Mouse (Mus musculus) forebrain, embryonic 15.5 days (tissue): ENCODE measurements at regions not wholly inside any gene's neighbourhood (a gene's known extent, or its start where the extent isn't known, plus 50 kb on each side); places are given as distances from the start of the nearest gene placed in this dataset.

Experiments
- ATAC-seq: fragments of 200-750 bp; cut with Nextera tagmentation; replicated peaks from 2 replicates; pipeline ENCODE4 v1.8.0; 2017; ENCODE audit warnings: mild to moderate bottlenecking, moderate TSS enrichment, moderate library complexity
- H3K27ac ChIP-seq: fragments of 300-500 bp; sonication (generic); replicated peaks from 2 replicates; pipeline ENCODE4 v1.5.1; 2015; ENCODE audit warnings: mild to moderate bottlenecking, inconsistent platforms
- H3K27me3 ChIP-seq: fragments of 300-500 bp; sonication (generic); 2 replicates; pipeline ENCODE4 v1.6.1; 2015; ENCODE audit warnings: inconsistent platforms
- H3K36me3 ChIP-seq: fragments of 300-500 bp; sonication (generic); 2 replicates; pipeline ENCODE4 v1.6.1; 2015; ENCODE audit warnings: mild to moderate bottlenecking, inconsistent platforms
- H3K4me1 ChIP-seq: fragments of 300-500 bp; sonication (generic); 2 replicates; pipeline ENCODE4 v1.6.1; 2015; ENCODE audit warnings: inconsistent platforms
- H3K4me2 ChIP-seq: fragments of 300-500 bp; sonication (generic); replicated peaks from 2 replicates; pipeline ENCODE4 v1.6.1; 2015; ENCODE audit warnings: mild to moderate bottlenecking, inconsistent platforms
- H3K4me3 ChIP-seq: fragments of 300-500 bp; sonication (generic); 2 replicates; pipeline ENCODE4 v1.5.1; 2015; ENCODE audit warnings: mild to moderate bottlenecking, inconsistent platforms
- H3K9ac ChIP-seq: fragments of 300-500 bp; sonication (generic); replicated peaks from 2 replicates; pipeline ENCODE4 v1.6.1; 2015; ENCODE audit warnings: mild to moderate bottlenecking, inconsistent platforms
- H3K9me3 ChIP-seq: fragments of 300-500 bp; sonication (generic); 2 replicates; pipeline ENCODE4 v1.6.1; 2016; ENCODE audit warnings: inconsistent platforms
- WGBS: fragments of 180-500 bp; shearing (Covaris S2); methylation state at CpG from one replicate; pipeline ENCODE4 v1.1.7; 2015; ENCODE audit warnings: mixed read lengths; 5-methylcytosine and 5-hydroxymethylcytosine counted together

DNA sequence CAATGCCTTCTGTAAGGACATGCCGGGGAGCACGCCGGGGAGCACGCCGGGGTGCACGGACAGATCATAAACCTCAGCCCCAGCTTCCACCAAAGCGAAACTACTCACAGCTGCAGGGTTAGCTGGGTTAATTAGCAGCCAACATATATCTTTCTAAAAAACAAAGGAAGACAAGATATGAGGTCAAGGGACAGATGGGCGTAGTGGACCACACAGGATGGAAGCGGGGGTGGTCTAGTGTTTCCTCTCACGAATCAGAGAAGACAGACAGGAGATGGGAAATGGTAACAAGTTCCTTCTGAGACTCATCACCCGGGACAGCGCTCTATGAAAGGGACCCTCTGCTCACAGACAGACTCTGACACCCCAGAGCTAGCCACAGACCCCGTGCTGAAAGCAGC is 60.0 kb upstream of the Ajap1 start:
- no peak overlapping the region for H3K4me2 ChIP-seq
- no peak overlapping the region for H3K9ac ChIP-seq
- no peaks in the 10 kb centered on the region for H3K36me3 ChIP-seq
- WGBS: 89% methylated on average over 13 of the region's 13 CpGs
- peaks cover 10% of the 10 kb centered on the region for H3K4me1 ChIP-seq
- H3K27me3 ChIP-seq: 0 out of 2 replicates have a peak, but pooled peaks cover 4% of the 10 kb centered on the region
- H3K4me3 ChIP-seq: no peak overlapping the region
- H3K9me3 ChIP-seq: no peaks in the 10 kb centered on the region
- no peak overlapping the region for H3K27ac ChIP-seq
- ATAC-seq: no peak

DNA sequence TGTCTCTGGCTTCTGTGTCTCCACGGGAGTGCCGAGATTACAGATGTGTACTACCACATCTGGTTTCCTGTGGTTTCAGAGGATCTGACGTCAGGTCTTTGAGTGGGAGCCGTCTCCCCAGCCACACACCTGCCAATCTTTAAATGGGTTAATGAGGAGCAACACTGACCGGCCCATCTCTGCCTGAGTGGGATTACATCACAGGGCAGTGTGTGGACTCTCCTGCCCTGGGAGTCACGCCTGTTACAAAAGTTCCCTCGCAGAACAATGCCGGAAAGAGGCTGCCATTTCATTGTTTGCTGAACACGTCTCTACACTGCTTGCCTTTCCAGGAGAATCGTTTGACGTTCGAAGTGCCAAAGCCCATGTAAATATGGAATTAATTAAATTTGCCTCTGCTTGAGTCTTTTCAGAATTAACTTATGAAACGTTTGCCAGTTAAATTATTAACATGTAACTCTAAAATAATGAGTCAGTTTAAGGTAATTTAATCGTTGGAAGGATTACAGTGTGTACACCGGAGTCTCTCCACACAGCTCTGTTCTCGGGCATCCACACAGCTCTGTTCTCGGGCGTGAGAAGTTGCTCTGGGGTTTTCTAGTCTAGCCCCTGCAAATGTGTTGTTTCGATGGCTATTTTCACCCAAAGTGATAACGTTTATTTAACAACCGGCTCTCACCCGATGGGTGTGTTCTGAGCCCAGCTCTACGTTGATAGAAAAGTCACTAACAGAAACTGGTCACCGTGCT is 61.5 kb upstream of the Ajap1 start:
- 0 out of 2 replicates have a peak, but pooled peaks cover 4% of the 10 kb centered on the region for H3K27me3 ChIP-seq
- H3K27ac ChIP-seq: no peak overlapping the region
- no peak for ATAC-seq
- peaks cover 10% of the 10 kb centered on the region for H3K4me1 ChIP-seq
- H3K9ac ChIP-seq: no peak overlapping the region
- H3K4me2 ChIP-seq: no peak overlapping the region
- no peaks in the 10 kb centered on the region for H3K9me3 ChIP-seq
- no peaks in the 10 kb centered on the region for H3K36me3 ChIP-seq
- H3K4me3 ChIP-seq: no peak overlapping the region
- 44% methylated on average over 24 of the region's 24 CpGs for WGBS

DNA sequence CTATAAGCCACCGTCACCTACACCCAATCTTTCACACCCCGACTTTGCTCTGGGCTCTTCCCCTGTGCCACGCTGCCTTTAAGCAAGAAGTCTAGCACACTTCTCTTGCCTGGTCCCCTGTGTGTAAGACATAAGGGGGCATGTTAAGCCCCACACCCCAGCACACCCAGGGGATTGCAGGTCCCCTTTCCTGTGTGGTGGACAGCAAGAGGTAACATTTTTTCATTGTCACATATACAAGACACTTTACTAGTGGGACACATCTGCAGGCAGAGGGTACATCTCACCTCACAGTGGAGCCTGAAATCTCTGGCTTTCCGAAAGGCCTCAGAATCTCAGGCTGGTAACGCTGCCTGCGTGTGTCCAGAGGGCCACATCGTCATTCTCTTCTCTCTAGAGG is 64.1 kb upstream of the Ajap1 start:
- Histone ChIP-seq H3K4me1 (peaks cover 10% of the 10 kb centered on the region), H3K36me3 (no peaks in the 10 kb centered on the region), H3K9ac (no peak overlapping the region), H3K4me2 (no peak overlapping the region), H3K27ac (no peak overlapping the region), H3K9me3 (no peaks in the 10 kb centered on the region), H3K27me3 (0 out of 2 replicates have a peak, but pooled peaks cover 4% of the 10 kb centered on the region), H3K4me3 (no peak overlapping the region)
- WGBS: 93% methylated on average over 7 of the region's 7 CpGs
- no peak for ATAC-seq

DNA sequence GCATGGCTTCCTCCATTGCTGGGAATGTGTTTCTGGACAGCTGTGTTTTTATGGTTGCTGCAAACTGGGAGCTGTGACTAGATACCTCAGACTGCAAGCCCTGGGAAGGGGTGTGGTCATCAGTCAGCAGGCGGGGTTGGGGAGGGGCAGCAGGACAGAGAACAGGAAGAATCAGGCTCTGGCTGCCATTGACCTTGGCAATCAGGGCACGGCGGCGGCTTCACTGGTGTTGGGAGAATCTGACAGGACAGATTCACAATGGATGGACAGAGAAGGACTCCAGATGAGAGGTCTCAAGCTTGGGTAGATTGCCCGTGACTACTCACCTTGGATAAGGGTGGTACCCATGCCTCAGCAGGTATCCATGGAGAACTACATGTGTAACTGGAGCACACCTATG is 64.5 kb upstream of the Ajap1 start:
- ATAC-seq: no peak

DNA sequence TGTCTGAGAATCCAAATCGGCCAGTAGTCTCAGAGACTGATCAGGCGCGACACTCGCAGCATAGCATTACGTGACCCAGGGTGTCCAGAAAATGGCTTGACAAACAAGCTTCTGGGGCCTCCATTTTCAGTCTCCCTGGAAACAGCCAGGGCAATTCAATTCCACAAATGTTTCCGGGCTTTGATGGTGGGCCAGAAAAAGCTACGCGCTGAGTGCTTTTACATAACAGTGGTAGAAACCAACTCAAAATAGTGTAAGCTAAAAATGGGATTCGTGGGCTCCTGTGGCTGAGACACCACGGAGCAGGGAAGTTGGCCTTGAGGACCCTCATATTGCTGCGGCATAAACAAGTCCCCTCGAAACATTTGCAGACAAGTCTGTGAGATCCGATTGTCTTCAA is 65.3 kb upstream of the Ajap1 start:
- Histone ChIP-seq H3K4me3 (no peak overlapping the region), H3K4me1 (peaks cover 10% of the 10 kb centered on the region), H3K27ac (no peak overlapping the region), H3K9ac (no peak overlapping the region), H3K9me3 (no peaks in the 10 kb centered on the region), H3K4me2 (no peak overlapping the region), H3K27me3 (0 out of 2 replicates have a peak, but pooled peaks cover 4% of the 10 kb centered on the region), H3K36me3 (no peaks in the 10 kb centered on the region)
- WGBS: 67% methylated on average over 13 of the region's 13 CpGs
- ATAC-seq: no peak

More for the DNA sequence above, 64.5 kb upstream of the Ajap1 start:
- WGBS: 91% methylated on average over 5 of the region's 5 CpGs
- no peak overlapping the region for H3K9ac ChIP-seq
- no peaks in the 10 kb centered on the region for H3K9me3 ChIP-seq
- H3K4me1 ChIP-seq: peaks cover 10% of the 10 kb centered on the region
- H3K27me3 ChIP-seq: 0 out of 2 replicates have a peak, but pooled peaks cover 4% of the 10 kb centered on the region
- H3K4me2 ChIP-seq: no peak overlapping the region
- no peak overlapping the region for H3K4me3 ChIP-seq
- H3K36me3 ChIP-seq: no peaks in the 10 kb centered on the region
- H3K27ac ChIP-seq: no peak overlapping the region

DNA sequence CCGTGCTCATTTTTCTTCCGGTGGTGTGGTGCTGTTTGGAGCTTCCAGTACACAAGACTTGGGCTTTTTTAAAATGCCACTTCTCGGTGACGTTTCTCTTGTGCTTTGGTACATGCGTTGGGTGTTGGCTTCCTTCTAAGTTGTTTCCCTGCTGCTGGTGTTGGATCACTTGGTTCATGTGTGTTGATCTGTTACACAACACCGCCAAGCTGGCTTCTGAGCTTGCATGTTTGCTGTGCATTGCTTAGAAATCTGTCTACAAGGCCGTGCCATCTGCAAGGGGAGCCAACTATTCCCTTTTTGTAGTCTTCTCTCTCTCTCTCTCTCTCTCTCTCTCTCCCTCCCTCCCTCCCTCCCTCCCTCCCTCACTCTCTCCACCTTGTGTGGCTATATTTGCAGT is 68.7 kb upstream of the Ajap1 start:
- H3K4me2 ChIP-seq: no peak overlapping the region
- no peak for ATAC-seq
- H3K27ac ChIP-seq: no peak overlapping the region
- 87% methylated on average over 7 of the region's 7 CpGs for WGBS
- H3K4me1 ChIP-seq: no peaks in the 10 kb centered on the region
- H3K9me3 ChIP-seq: no peaks in the 10 kb centered on the region
- H3K4me3 ChIP-seq: no peak overlapping the region
- H3K9ac ChIP-seq: no peak overlapping the region
- no peaks in the 10 kb centered on the region for H3K36me3 ChIP-seq
- 0 out of 2 replicates have a peak, but pooled peaks cover 4% of the 10 kb centered on the region for H3K27me3 ChIP-seq

DNA sequence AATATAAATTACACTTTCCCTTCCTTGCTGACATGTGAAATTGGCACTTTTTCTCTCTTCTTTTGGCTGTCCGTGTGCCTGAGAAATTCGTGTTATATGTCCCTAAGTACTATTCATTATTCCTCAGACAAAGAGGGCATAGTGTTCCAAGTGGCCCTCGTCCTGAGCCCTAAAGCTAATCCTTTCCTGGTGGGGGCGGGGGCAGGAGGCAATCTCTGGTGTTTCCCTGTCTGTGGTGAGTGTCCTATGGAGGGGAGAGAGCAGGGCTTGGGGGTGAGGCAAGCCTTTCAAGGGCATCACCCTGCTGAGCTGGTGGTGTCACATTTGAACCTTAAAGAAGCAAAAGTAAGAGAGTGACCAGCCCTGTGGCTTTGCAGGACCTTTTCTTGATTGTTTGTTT is 69.9 kb upstream of the Ajap1 start:
- Histone ChIP-seq H3K36me3 (no peaks in the 10 kb centered on the region), H3K27me3 (no peaks in the 10 kb centered on the region), H3K4me2 (no peak overlapping the region), H3K9ac (no peak overlapping the region), H3K27ac (no peak overlapping the region), H3K4me3 (no peak overlapping the region), H3K4me1 (no peaks in the 10 kb centered on the region), H3K9me3 (no peaks in the 10 kb centered on the region)
- ATAC-seq: no peak
- 5% methylated on average over 4 of the region's 4 CpGs for WGBS

DNA sequence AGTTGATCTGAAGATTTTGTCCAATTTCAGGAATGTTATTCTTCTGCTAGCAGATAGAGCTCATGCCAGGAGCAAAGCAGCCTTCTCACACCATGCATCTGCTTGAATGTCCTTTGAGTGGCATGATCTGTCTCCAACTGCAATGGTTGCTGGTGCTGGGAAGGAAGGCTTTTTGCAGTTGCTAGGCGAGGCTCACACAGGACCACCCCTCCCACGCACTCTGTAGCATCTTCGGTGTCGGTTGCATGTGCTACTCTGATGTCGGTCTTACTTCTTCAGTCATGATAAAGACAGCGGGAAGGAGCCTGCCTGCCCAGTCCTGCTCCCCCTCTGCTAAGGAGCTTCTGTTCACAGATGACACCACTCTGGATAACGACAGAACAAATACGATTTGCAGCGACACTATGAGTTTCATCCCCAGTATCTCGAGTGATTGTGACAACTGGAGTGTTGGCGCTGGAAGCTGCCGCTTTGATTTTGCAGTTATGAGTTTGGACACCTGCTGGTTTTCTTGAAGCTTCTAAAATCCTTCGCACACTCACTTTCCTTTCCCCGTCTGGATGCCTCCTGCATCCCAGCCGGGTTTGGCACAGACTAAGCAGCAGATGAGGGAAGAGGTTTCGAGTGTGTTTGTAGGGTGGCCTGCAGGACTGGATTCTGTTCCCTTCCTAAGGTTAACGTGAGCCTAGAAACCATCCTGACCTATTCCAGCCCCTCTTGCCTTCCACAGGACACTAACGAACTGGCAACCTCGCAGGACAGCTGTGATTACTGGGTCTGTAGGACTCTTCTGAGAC is 75.4 kb upstream of the Ajap1 start:
- Histone ChIP-seq H3K4me1 (no peaks in the 10 kb centered on the region), H3K27me3 (no peaks in the 10 kb centered on the region), H3K36me3 (no peaks in the 10 kb centered on the region), H3K4me3 (no peak overlapping the region), H3K27ac (no peak overlapping the region), H3K9ac (no peak overlapping the region), H3K9me3 (no peaks in the 10 kb centered on the region), H3K4me2 (no peak overlapping the region)
- WGBS: 78% methylated on average over 19 of the region's 19 CpGs
- no peak for ATAC-seq

DNA sequence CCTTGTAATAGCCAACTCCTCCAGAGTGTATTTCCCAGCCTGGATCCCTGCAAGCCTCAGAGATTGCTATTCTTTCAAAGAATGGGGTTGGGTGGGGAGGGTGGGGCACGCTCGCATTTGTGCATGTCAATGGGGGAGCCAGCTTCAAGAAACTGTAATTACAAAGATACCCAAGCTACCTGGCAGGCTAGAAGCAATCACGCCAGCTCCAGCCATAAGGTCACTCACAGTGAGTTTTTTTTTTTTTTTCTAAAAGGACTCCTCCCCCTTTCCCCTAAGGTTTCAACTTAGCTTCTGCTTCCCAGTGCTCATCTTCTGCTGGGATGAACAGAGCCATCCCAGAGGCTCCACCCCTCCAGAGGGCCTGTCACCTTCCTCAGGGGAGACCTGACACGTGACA is 77.0 kb upstream of the Ajap1 start:
- H3K9me3 ChIP-seq: no peaks in the 10 kb centered on the region
- 77% methylated on average over 4 of the region's 4 CpGs for WGBS
- ATAC-seq: no peak

DNA sequence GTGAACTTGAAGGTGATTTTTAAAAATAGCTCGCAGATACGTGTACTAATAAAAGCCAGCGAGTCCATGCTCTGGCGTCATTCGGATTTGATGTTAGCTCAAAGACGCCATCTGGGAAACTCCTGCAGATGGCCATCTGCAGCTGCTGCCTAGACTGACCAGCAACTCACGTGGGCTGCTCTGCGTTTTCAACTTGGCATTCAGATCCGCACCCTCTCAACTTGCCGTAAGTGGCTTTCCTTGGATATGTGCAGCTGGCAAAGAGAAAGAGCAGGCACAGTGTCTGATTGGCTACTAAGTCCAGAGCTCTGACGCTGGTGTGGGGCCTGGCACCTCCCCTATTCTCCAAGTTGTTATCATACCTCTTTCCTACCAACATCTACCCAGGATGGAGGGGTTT is 77.6 kb upstream of the Ajap1 start:
- no peak for ATAC-seq
- WGBS: 58% methylated on average over 11 of the region's 11 CpGs
- no peak overlapping the region for H3K4me2 ChIP-seq
- H3K36me3 ChIP-seq: no peaks in the 10 kb centered on the region
- H3K9me3 ChIP-seq: no peaks in the 10 kb centered on the region
- H3K27me3 ChIP-seq: no peaks in the 10 kb centered on the region
- H3K27ac ChIP-seq: no peak overlapping the region
- H3K4me3 ChIP-seq: no peak overlapping the region
- no peak overlapping the region for H3K9ac ChIP-seq
- no peaks in the 10 kb centered on the region for H3K4me1 ChIP-seq

More for the DNA sequence above, 77.0 kb upstream of the Ajap1 start:
- no peak overlapping the region for H3K4me3 ChIP-seq
- no peaks in the 10 kb centered on the region for H3K27me3 ChIP-seq
- H3K4me1 ChIP-seq: no peaks in the 10 kb centered on the region
- no peak overlapping the region for H3K27ac ChIP-seq
- H3K36me3 ChIP-seq: no peaks in the 10 kb centered on the region
- H3K4me2 ChIP-seq: no peak overlapping the region
- H3K9ac ChIP-seq: no peak overlapping the region

DNA sequence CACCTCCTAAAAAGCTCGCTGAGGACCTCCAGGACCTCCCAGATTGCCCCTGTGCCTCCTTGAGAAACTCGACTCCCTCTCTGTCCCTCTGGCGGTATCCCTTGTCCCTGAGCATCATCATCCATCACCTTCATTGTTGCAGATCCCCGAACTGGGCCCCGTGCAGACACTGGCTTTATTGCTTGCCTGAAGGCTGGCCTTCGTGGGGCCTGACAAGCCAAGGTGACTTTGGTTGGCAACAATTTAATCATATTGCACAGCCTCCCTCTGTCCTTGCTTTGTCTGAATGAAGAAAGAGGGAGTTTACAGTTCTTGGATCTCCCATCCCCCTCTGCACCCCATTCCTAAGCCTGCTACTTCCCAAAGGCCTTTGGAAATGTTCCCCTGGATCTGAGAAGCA is 78.3 kb upstream of the Ajap1 start:
- WGBS: 55% methylated on average over 6 of the region's 6 CpGs
- no peak overlapping the region for H3K4me3 ChIP-seq
- H3K27me3 ChIP-seq: no peaks in the 10 kb centered on the region
- H3K4me1 ChIP-seq: no peaks in the 10 kb centered on the region
- H3K9ac ChIP-seq: no peak overlapping the region
- no peak overlapping the region for H3K4me2 ChIP-seq
- H3K9me3 ChIP-seq: no peaks in the 10 kb centered on the region
- no peaks in the 10 kb centered on the region for H3K36me3 ChIP-seq
- no peak overlapping the region for H3K27ac ChIP-seq
- ATAC-seq: no peak

DNA sequence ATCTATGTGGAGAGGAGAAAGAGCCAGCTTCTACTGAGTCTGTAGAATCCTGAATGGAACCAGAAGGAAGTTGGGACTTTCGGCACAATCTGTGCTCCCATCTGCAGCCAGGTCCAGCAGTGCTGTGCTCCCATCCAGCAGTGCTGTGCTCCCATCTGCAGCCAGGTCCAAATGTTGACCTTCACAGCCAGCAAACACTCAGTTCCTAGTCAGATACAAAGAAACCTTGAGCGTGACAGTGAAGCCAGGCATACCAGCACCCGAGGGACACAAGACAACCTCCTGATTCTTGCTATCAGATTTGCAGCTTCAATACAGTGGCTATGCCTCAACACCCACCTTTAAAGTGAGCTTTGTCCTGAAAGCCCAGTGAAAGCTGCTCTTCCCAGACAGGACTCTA is 79.4 kb upstream of the Ajap1 start:
- 91% methylated on average over 3 of the region's 3 CpGs for WGBS
- Histone ChIP-seq H3K4me1 (no peaks in the 10 kb centered on the region), H3K27ac (no peak overlapping the region), H3K4me2 (no peak overlapping the region), H3K27me3 (no peaks in the 10 kb centered on the region), H3K36me3 (no peaks in the 10 kb centered on the region), H3K9ac (no peak overlapping the region), H3K9me3 (no peaks in the 10 kb centered on the region), H3K4me3 (no peak overlapping the region)
- ATAC-seq: no peak
